Mouse (Mus musculus) ES-Bruce4 (cell line): Measurements from ENCODE around the gene Cox15.

Source experiments
- CTCF ChIP-seq: IDR thresholded peaks from one replicate; pipeline ENCODE4 v1.8.1; 2011; ENCODE audit warnings: low read depth, low read length
- EP300 ChIP-seq: IDR thresholded peaks from 2 replicates; pipeline ENCODE4 v1.6.1; 2011; ENCODE audit warnings: low read depth, low read length; ENCODE audit not compliant: insufficient read depth
- POLR2A ChIP-seq: IDR thresholded peaks from one replicate; pipeline ENCODE4 v1.8.1; 2011; ENCODE audit warnings: low read length; ENCODE audit not compliant: insufficient read depth

DNA sequence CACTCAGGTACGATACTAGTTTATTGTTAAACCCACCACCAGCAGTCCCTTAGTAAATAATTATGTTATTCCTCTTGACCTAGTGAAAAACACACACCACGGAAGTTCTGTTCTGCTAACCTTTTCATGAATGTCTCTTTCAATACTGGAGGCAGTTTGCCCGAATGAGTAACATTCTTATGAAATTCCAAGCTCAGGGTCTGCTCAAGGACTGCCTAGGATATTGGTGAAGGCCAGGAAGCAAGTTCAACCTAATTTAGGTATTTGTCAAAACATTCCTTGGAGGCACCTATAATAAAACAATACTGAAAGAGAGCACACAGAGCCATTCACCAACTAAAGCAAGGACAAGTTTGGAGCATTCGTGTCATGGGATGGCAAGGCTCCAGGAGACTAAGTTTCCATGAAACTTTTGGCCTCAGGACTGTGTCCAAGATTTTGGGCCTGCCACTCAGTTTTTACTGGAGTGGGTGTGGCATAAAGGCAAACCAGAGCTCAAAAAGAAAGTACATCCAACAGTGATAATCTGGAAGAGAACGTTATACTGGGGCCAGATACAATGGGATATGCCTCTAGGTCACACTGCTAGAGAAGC, 16.7 kb upstream of the Cox15 start:
- TF ChIP-seq CTCF (no peak), POLR2A (no peak), EP300 (no peak)
